Mouse (Mus musculus): ENCODE results near the gene Fgfr2. TPM values are rescaled to one million over a fixed set of nuclear protein-coding genes. Genes with fewer than 3 reads are reported as not detected.

Gene Fgfr2
- total RNA-seq, 2 experiments from 2014 or later, result 190 to 480 TPM

DNA sequence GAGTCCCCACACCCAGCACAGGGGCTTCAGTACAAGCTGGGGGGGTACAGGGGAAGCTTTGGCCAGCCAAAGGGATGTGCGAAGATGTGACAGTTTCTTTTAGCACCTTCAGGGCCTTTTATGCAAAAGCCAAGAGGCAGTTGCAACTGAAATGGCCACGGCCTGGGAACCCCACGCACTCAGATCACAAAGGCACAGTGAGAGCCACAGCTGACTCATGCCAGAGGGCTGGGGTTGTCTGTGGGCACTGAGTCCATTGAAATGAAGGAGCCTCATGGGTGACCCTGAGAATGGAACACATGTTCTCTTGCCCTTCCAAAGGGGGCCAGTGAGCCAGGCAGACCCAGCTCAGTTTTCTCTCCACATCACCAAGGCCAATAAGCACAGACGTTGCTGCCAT, 114.5 kb downstream of the Fgfr2 start:
- DNase-seq, result peak; percentile 60 to 76

DNA sequence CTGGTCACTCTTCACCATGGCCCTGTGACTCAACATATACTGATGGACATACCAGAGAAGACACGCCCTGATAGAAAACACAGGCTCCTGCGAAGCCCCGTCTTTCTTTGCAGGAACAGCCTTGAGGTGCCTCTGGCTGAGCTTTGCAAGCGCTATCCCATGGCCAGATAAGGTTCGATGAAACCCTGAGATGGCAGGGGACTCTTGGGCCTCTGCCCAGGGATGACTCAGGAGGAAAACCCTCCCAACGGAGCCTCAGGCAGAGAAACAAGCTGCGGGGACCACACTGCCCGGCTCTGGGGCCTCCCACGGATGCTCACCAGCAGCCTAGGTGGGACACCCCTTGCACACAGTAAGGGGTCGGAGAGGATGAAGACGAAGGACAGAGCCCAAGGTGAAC, 115.8 kb downstream of the Fgfr2 start:
- DNase-seq, result peak; percentile 93 to 94

DNA sequence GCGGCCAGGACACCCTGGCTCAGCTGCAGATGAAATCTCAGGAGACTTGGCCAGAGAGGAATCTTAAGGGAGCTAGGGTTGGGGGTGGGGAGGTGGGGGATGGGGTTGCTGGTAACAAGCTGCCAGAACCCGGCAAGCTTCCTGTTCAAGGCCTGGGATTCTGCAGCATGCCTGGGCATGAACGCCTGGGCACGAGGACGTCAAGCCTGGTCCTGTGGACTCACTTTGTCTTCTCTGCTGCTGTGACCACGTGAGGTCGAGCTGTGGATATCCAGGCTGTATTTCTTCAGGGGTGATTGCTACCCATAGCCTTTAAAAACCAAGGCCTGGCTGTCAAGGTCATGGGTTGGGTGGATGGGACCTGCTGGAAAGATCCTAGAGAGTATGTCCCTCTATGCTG, 117.4 kb downstream of the Fgfr2 start:
- peak in 1 of 2 experiments; percentile 48 for DNase-seq

GRCm38 (mm10) chr7:133003421-133003820, 119.7 kb downstream of the Fgfr2 start:
- peak; percentile 82 to 88 for DNase-seq

- DNase-seq, result no peak
Observed at GRCm38 (mm10) chr7:133002271-133002670, 120.9 kb downstream of the Fgfr2 start.

- DNase-seq, result no peak
Observed at GRCm38 (mm10) chr7:133001388-133001787, 121.8 kb downstream of the Fgfr2 start.

- no peak for DNase-seq
Observed at GRCm38 (mm10) chr7:132999061-132999460, 124.1 kb downstream of the Fgfr2 start.

DNA sequence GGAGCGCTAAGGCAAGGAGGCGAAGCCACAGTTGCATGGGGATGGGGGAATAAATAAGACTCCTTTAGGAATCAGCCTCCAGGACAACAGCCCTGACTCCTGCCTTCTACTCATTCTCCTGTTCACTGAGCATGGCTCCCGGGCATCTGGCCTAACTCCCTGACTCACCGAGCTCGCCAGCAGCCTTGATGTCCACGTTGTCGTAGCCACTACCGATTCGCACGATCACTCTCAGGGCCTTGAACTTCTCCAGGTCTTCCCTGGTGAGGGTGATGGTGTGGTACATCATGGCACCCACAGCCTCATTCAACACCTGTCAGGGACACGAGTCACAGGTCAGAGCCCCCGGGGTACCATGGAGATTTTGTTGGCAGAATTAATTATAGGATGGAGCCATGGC, 124.5 kb downstream of the Fgfr2 start:
- peak; percentile 85 to 89 for DNase-seq

- DNase-seq, result peak in 1 of 2 experiments; percentile 66
Observed at GRCm38 (mm10) chr7:132996391-132996790, 126.8 kb downstream of the Fgfr2 start.

DNA sequence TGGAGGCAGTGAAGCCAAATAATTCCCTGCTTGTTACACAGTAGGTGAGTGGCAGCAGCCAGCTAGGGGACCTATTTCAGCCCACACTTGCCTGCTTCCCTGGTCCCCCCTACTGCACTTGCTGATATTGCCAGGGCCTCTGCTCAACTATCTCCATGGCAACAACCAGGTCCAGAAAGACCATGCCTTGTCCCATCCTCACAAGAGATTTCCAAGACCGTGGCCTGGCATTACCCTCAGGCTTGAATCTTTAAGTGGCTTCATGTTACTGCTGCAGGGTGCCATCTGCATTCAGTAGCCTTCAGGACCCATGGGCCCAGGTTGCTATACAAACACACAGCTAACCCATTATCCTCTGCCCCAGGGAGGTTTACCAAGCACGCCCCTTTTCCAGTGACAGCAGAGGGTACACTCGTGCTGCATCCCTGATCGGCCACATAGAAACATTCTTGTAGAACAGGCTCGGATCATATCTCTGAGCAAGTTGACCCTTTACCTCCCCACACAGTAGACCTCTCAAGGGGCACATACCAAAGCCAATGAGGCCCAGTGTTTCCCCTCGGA, 128.4 kb downstream of the Fgfr2 start:
- no peak for DNase-seq

- no peak for DNase-seq
Observed at GRCm38 (mm10) chr7:132994120-132994519, 129.0 kb downstream of the Fgfr2 start.

- no peak for DNase-seq
Observed at GRCm38 (mm10) chr7:132992967-132993615, 130.1 kb downstream of the Fgfr2 start.

DNA sequence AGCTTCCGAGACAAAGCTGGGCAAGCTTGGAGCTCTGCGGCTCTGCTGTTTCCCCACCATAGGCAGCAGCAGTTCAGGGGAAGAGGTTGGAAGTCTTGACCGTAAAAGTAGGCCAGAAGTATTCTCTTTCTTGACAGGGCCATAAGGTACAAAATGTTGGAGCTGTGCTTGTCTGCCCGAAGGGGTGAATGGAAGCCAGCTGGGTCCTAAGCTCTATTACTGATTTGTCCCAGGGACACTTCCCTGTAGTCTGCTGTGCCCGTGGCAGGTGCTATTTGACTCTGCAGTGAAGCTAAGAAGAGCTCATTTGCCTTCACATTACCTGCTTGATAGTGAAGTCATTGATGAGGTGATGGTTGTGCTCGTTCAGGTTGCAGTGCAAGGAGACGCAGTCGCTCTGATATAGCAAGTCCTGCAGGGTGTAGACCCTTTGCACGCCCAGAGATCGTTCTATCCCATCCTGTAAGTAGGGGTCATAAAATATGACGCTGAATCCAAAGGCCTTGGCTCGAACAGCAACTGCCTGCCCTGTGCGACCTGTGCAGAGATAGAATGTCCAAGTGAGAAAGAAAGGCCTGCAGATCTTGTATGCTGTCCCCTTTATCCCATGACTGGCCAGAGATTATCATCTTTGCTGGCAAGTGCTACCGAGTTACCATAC, 131.8 kb downstream of the Fgfr2 start:
- no peak for DNase-seq

- DNase-seq, result no peak
Observed at GRCm38 (mm10) chr7:132989839-132990238, 133.3 kb downstream of the Fgfr2 start.

GRCm38 (mm10) chr7:132982639-132983038, 140.5 kb downstream of the Fgfr2 start:
- no peak for DNase-seq

GRCm38 (mm10) chr7:132977981-132978380, 145.2 kb downstream of the Fgfr2 start:
- DNase-seq, result no peak

DNA sequence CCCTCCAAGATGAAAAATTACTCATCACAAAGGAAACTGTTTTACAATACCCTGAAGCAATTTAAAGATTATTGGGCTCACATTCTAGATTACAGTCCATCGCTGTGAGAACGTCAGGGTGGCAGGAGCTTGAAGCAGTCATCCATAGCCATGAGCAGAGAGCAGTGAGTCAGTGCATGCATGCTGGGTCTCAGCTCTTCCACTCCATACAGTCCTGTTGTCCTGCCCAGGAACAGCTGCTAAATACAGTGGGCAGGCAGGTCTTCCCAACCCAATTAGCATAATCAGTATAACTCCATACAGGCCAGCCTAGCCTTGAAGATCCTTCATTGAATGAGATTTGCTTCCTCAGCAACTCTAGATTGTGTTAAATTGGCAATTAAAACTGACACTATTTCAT, 147.1 kb downstream of the Fgfr2 start:
- DNase-seq, result no peak

DNA sequence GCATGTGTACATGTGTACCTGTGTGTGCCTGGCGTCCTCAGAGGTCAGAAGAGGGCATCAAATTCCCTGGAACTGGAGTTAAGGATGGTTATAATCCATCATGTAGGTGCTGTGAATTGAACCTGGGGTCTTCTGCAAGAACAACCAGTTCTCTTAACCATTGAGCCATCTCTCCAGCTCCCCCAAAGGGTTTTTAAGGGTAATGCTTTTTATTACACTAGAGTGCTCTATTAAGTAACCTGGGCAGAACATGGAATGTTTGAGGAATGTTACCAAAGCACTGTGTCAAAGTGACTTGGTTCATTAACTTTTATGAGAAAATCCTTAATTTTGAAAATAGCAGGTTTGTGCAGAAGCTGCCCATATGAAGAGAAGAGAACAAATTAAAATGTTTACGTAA, 151.1 kb downstream of the Fgfr2 start:
- DNase-seq, result no peak

GRCm38 (mm10) chr7:132965707-132966106, 157.4 kb downstream of the Fgfr2 start:
- no peak for DNase-seq

GRCm38 (mm10) chr7:132964395-132964794, 158.8 kb downstream of the Fgfr2 start:
- DNase-seq, result no peak

GRCm38 (mm10) chr7:132950613-132951012, 172.5 kb downstream of the Fgfr2 start:
- DNase-seq, result no peak

- no peak for DNase-seq
Observed at GRCm38 (mm10) chr7:132949968-132950367, 173.2 kb downstream of the Fgfr2 start.

- DNase-seq, result no peak
Observed at GRCm38 (mm10) chr7:132940569-132940968, 182.6 kb downstream of the Fgfr2 start.

- DNase-seq, result no peak
Observed at GRCm38 (mm10) chr7:132939118-132939517, 184.0 kb downstream of the Fgfr2 start.

Measured in adrenal gland, postnatal 36 days (tissue).